ENCODE assay signal across 8 mouse cellular contexts in the genomic region with DNA sequence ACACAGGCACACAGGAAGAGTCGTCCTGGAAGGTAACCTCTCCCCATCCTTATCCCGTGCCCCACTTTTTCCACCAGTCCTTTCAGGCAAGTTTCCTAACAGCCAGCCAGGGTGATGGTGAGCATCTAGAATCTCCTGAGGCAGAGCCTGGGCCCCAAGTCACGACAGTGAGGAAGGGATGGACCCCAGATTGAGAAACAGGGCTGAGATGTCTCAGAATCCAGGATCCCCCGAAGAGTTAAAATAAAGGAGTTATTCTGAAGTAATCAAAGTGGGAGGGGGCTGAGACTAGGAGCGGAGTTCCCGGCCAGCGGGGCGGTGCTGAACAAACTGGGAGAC. TPM values are rescaled to one million over a fixed set of nuclear protein-coding genes. Genes with fewer than 3 reads are reported as not detected.
DNase-seq lines count a peak whose midpoint lies in the region; ATAC-seq and TF ChIP-seq lines count a peak whose summit lies in the region.

No protein-coding gene starts in this region.

- H3K4me3 ChIP-seq in kidney, embryonic 15.5 days (replicated peaks), result peak overlapping the region; percentile 70
- peak overlapping the region; percentile 84 for H3K4me3 ChIP-seq in cortical plate, adult 2 months (ENCODE audit: insufficient read depth, low read length)
- peak overlapping the region; percentile 98 for H3K4me3 ChIP-seq in hindbrain, postnatal 0 days (ENCODE audit: low read length)
- H3K4me3 ChIP-seq in midbrain, embryonic 15.5 days, result peak overlapping the region; percentile 90

- peaks cover 18% of the 10 kb centered on the region for H3K4me1 ChIP-seq in kidney, embryonic 15.5 days
- no peaks in the 10 kb centered on the region; the same call in 1 of the 2 replicates for H3K4me1 ChIP-seq in cortical plate, adult 2 months (ENCODE audit: control insufficient read depth, insufficient read depth, low read length)
- peaks cover 4% of the 10 kb centered on the region; the same call in 1 of the 2 replicates for H3K4me1 ChIP-seq in hindbrain, postnatal 0 days (ENCODE audit: insufficient read depth, low read length)
- H3K4me1 ChIP-seq in midbrain, embryonic 15.5 days, result peaks cover 17% of the 10 kb centered on the region

- peak overlapping the region; percentile 97 for H3K27ac ChIP-seq in kidney, embryonic 15.5 days
- H3K27ac ChIP-seq in cortical plate, adult 2 months (ENCODE audit: insufficient read depth, low read length), result peak overlapping the region; percentile 58
- peak overlapping the region; percentile 62 for H3K27ac ChIP-seq in hindbrain, postnatal 0 days
- H3K27ac ChIP-seq in midbrain, embryonic 15.5 days, result peak overlapping the region; percentile 94

- DNase-seq in kidney, adult 9 months, result no peak
- DNase-seq in hindbrain, postnatal 0 days (ENCODE audit: low spot score), result no peak
- DNase-seq in retina, postnatal 1 day, result no peak
- DNase-seq in frontal cortex, postnatal 36 days (ENCODE audit: low spot score in 2 of 2), result no peak
- DNase-seq in left cerebral cortex, postnatal 4 days, result no peak

- H3K27me3 ChIP-seq in kidney, embryonic 15.5 days, result no peaks in the 10 kb centered on the region
- no peaks in the 10 kb centered on the region for H3K27me3 ChIP-seq in hindbrain, postnatal 0 days (ENCODE audit: insufficient read depth, low read length)
- no peaks in the 10 kb centered on the region for H3K27me3 ChIP-seq in midbrain, embryonic 15.5 days (replicated peaks)

- TF ChIP-seq CTCF in cortical plate, adult 2 months (IDR thresholded peaks at IDR 0.05; ENCODE audit: extremely low read depth, insufficient read depth, low read length), result no peak
- 0 out of 2 replicates have a peak, but pooled peaks have one; percentile 2 for TF ChIP-seq CTCF in hindbrain, postnatal 0 days (IDR thresholded peaks at IDR 0.05; ENCODE audit: low read depth)

- no peak for TF ChIP-seq POLR2A in cortical plate, adult 2 months (IDR thresholded peaks at IDR 0.05; ENCODE audit: extremely low read depth, insufficient read depth, low read length)

- H3K9ac ChIP-seq in kidney, embryonic 15.5 days, result peak overlapping the region; percentile 64
- peak overlapping the region; percentile 41; the same call in 1 of the 2 replicates for H3K9ac ChIP-seq in hindbrain, postnatal 0 days (replicated peaks; ENCODE audit: low read length)
- H3K9ac ChIP-seq in midbrain, embryonic 15.5 days, result peak overlapping the region; percentile 28; the same call in 1 of the 2 replicates

- peak overlapping the region; percentile 75 for H3K4me2 ChIP-seq in kidney, embryonic 15.5 days
- H3K4me2 ChIP-seq in hindbrain, postnatal 0 days (ENCODE audit: low read depth, low read length), result peak overlapping the region; percentile 63
- H3K4me2 ChIP-seq in midbrain, embryonic 15.5 days, result peak overlapping the region; percentile 63

- intact Hi-C loops in left cerebral cortex, postnatal 4 days (cut with DNase I), result no loop called here

- peak; percentile 5; the same call in 1 of the 2 replicates for ATAC-seq in kidney, embryonic 15.5 days (replicated peaks; ENCODE audit: low FRiP score)
- no peak for ATAC-seq in hindbrain, postnatal 0 days
- ATAC-seq in midbrain, embryonic 15.5 days (replicated peaks), result no peak; the same call in 1 of the 2 replicates

- no peaks in the 10 kb centered on the region for H3K9me3 ChIP-seq in kidney, embryonic 15.5 days (replicated peaks)
- H3K9me3 ChIP-seq in hindbrain, postnatal 0 days (ENCODE audit: low read length), result no peaks in the 10 kb centered on the region
- no peaks in the 10 kb centered on the region for H3K9me3 ChIP-seq in midbrain, embryonic 15.5 days

- WGBS in kidney, embryonic 15.5 days, result under 1% methylated on average over 8 of the region's 8 CpGs
- 1% methylated on average over 8 of the region's 8 CpGs for WGBS in hindbrain, postnatal 0 days
- 1% methylated on average over 8 of the region's 8 CpGs for WGBS in midbrain, embryonic 15.5 days

- H3K36me3 ChIP-seq in kidney, embryonic 15.5 days, result no peaks in the 10 kb centered on the region
- H3K36me3 ChIP-seq in hindbrain, postnatal 0 days (ENCODE audit: insufficient read depth, low read length), result no peaks in the 10 kb centered on the region
- no peaks in the 10 kb centered on the region for H3K36me3 ChIP-seq in midbrain, embryonic 15.5 days (replicated peaks)

RNA-seq across cellular contexts. Expression of a gene that starts 0.7 kb away (rescaled TPM):
- 86.1 and 88.3 TPM in 2 replicates for polyA plus RNA-seq in kidney, embryonic 15.5 days (2015; fragmentation: Nextera tagmentation; extraction: Ambion mirVana)
- 41.2 and 43.1 TPM in 2 replicates for polyA plus RNA-seq in cortical plate, adult 2 months (2012; rRNA removed)
- 53.1 and 58.0 TPM in 2 replicates for total RNA-seq in hindbrain, postnatal 0 days (2014; rRNA removed)
- 78.7 and 79.1 TPM in 2 replicates for polyA plus RNA-seq in hindbrain, postnatal 0 days (2015; fragmentation: Nextera tagmentation; extraction: Ambion mirVana)
- 108 TPM in 2 replicates for polyA plus RNA-seq in midbrain, embryonic 15.5 days (2015; fragmentation: Nextera tagmentation; extraction: Ambion mirVana)
- 10 to 100 TPM; 44.8 to 46.9 TPM for total RNA-seq in left cerebral cortex, postnatal 4 days (2021)
